Mouse (Mus musculus): Measurements from ENCODE around the gene Dst. TPM values are rescaled to one million over a fixed set of nuclear protein-coding genes. Genes with fewer than 3 reads are reported as not detected.
"Not testable (repeated sequence)": the region's sequence is repeated elsewhere in the genome, so short reads cannot be mapped to it uniquely, and the experiment has no call there.

Dst gene
- polyA plus RNA-seq, 1 experiment from 2014 or later: 24.4 TPM

DNA sequence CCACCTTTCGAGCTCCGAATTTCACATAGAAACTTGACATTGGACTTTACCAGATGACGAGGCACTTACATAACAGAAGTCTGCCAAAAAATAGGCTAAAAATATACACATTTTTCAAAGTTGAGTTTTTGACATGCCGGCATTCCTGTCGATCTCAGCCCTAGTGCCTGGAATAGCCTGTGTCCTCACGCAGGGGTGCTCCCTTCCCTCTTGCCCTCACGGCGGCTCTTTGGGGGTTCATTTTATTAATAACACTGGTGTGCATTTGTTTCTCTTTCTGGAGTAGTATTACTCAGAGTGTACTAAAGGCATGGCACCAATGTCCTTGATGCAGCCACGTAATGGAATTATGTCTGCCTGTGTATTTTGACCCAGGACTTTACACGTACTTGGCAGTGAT, 146.9 kb downstream of the Dst start:
- Histone ChIP-seq H3K4me1 (no peaks in the 10 kb centered on the region; the same call in 1 of the 2 replicates), H3K36me3 (no peaks in the 10 kb centered on the region), H3K27me3 (no peaks in the 10 kb centered on the region), H3K4me3 (no peak overlapping the region), H3K27ac (no peak overlapping the region), H3K9ac (no peak overlapping the region), H3K4me2 (no peak overlapping the region), H3K9me3 (no peaks in the 10 kb centered on the region)
- WGBS: 86% methylated on average over 10 of the region's 10 CpGs
- no peak for ATAC-seq (ENCODE audit: insufficient number of reproducible peaks, low FRiP score, low TSS enrichment, low read depth)

DNA sequence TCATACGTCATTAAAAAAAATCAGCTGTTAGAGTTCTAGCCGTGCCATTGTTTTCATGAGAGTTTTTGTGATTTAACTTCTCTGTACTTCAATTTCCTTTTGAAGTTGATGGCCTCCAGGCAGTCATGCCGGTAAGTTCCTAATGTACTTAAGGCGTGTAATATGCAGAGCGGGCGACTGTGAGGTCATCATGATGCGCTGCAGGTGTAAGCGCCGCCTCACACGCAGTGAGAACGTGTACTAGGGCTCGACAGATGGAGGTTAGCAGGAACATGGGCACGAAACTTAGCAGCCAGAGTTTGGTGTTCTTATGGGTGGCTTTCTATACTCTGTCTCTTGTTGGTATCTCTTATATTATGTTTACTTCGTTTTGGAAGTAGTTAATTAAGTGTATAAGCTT, 148.6 kb downstream of the Dst start:
- Histone ChIP-seq H3K36me3 (no peaks in the 10 kb centered on the region), H3K4me2 (no peak overlapping the region), H3K9me3 (no peaks in the 10 kb centered on the region), H3K4me1 (peaks cover 10% of the 10 kb centered on the region), H3K9ac (no peak overlapping the region), H3K4me3 (no peak overlapping the region), H3K27ac (no peak overlapping the region), H3K27me3 (no peaks in the 10 kb centered on the region)
- ATAC-seq (ENCODE audit: insufficient number of reproducible peaks, low FRiP score, low TSS enrichment, low read depth): no peak
- 83% methylated on average over 14 of the region's 14 CpGs for WGBS

DNA sequence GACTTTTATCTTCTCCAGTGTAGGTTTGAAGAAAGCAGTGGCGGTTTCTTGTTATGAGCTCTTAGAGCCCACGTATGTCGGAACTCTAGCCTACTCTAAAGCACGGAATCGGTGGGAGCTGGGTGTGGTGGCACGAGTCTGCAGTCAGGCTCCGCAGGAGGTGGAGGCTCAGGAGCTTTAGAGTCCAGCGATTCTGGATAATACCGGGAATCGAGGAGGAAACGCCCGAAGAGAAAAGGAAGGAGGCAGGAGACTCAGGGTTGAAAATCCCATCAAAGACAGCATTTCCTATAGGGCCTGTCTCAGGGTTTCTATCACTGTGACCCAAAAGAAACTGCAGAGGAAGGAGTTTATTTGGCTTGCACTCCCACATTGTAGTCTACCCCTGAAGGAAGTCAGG, 151.2 kb downstream of the Dst start:
- Histone ChIP-seq H3K4me3 (no peak overlapping the region), H3K36me3 (no peaks in the 10 kb centered on the region)

DNA sequence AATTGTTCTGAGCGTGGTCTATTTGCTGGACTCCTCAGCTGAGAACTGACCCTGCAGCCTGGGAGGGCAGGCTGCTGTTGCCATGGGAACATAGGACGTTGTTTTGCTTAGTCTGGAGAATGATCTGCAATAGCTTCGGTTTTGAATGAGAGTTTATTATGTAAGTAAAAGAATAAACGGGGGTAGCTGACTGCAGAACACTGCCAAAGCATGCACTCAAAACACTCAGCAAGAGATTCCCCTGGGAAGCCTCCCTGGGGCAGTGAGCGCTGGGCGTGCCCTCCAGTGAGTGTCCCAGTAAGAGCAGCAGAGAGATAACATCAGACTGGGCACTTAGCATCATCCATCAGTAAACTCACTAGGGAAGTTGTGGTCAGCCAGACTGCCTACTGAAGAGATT, 152.4 kb downstream of the Dst start:
- no peak overlapping the region for H3K9ac ChIP-seq
- WGBS: 18% methylated on average over 6 of the region's 6 CpGs
- H3K4me3 ChIP-seq: no peak overlapping the region
- no peaks in the 10 kb centered on the region for H3K36me3 ChIP-seq
- H3K4me1 ChIP-seq: peaks cover 10% of the 10 kb centered on the region
- no peak for ATAC-seq (ENCODE audit: insufficient number of reproducible peaks, low FRiP score, low TSS enrichment, low read depth)
- no peaks in the 10 kb centered on the region for H3K27me3 ChIP-seq
- H3K9me3 ChIP-seq: no peaks in the 10 kb centered on the region
- H3K4me2 ChIP-seq: no peak overlapping the region
- no peak overlapping the region for H3K27ac ChIP-seq

More for the DNA sequence above, 151.2 kb downstream of the Dst start:
- no peak for ATAC-seq (ENCODE audit: insufficient number of reproducible peaks, low FRiP score, low TSS enrichment, low read depth)
- WGBS: 89% methylated on average over 12 of the region's 12 CpGs
- no peak overlapping the region for H3K27ac ChIP-seq
- H3K4me1 ChIP-seq: peaks cover 10% of the 10 kb centered on the region
- no peak overlapping the region for H3K9ac ChIP-seq
- no peak overlapping the region for H3K4me2 ChIP-seq
- H3K9me3 ChIP-seq: no peaks in the 10 kb centered on the region
- no peaks in the 10 kb centered on the region for H3K27me3 ChIP-seq

DNA sequence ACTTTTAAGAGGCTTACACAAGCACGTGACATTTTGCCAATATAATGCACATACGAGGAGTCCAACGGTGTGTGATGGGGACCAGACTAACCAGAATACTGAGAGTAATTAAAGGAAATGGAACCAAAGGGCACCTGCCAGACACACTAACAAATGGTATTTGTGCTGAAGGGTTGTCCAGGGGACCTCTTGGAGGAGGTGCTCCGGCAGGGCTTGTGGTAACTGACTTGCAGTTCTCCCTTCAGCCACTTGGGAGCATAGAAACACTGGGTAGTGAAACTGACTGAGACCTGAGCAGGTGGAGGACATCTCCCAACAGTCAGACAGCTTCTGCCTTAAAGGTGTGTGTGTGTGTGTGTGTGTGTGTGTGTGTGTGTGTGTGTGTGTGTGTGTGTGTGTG, 153.1 kb downstream of the Dst start:
- Histone ChIP-seq H3K4me1 (peaks cover 10% of the 10 kb centered on the region), H3K36me3 (no peaks in the 10 kb centered on the region), H3K4me2 (no peak overlapping the region), H3K9ac (no peak overlapping the region), H3K9me3 (no peaks in the 10 kb centered on the region), H3K4me3 (no peak overlapping the region), H3K27me3 (no peaks in the 10 kb centered on the region), H3K27ac (no peak overlapping the region)
- ATAC-seq (ENCODE audit: insufficient number of reproducible peaks, low FRiP score, low TSS enrichment, low read depth): no peak
- WGBS: 19% methylated on average over 4 of the region's 4 CpGs

DNA sequence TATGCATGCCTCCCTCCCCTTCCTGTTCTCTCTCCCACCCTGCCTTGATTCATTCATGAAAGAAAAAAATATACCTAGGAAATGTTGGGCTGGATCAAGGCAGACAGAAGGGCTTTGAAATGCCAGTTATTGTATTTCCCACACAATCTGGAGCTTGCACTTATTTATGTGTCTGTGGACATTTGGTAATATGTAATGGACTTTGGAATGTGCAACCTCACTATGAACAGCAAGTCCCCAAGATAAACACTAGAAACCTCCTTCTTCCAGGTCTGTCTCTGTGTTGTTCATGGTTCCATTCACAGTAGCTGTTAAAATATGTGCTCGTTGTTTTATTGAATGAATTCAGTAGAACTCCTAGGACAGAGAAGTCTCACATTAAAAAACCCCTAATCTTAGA, 153.8 kb downstream of the Dst start:
- H3K27ac ChIP-seq: no peak overlapping the region

DNA sequence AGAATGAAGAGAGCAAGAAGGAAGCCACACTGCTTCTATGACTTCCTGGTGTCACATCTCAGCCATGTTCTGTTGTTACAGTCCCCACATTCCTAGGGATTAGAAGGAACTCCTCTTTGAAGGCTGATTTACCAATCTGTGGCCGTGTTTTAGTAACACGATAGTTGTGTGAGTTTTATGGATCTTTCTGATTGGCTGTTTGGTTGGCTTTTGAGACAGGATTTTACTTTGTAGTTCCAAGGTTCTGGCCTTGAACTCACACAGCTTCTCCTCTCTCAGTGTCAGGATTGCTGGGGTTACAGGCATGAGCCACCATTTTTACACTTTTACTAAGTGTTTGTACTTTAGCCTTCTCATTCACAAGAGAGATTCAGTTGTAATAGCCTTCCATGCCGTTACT, 155.9 kb downstream of the Dst start:
- no peaks in the 10 kb centered on the region for H3K27me3 ChIP-seq
- H3K4me1 ChIP-seq: peaks cover 13% of the 10 kb centered on the region
- no peak overlapping the region for H3K9ac ChIP-seq
- H3K27ac ChIP-seq: no peak overlapping the region
- H3K36me3 ChIP-seq: no peaks in the 10 kb centered on the region
- H3K4me3 ChIP-seq: no peak overlapping the region
- 53% methylated on average over 3 of the region's 3 CpGs for WGBS
- H3K9me3 ChIP-seq: no peaks in the 10 kb centered on the region
- no peak for ATAC-seq (ENCODE audit: insufficient number of reproducible peaks, low FRiP score, low TSS enrichment, low read depth)
- H3K4me2 ChIP-seq: no peak overlapping the region

More for the DNA sequence above, 153.8 kb downstream of the Dst start:
- Histone ChIP-seq H3K27me3 (no peaks in the 10 kb centered on the region), H3K36me3 (no peaks in the 10 kb centered on the region), H3K9me3 (no peaks in the 10 kb centered on the region), H3K9ac (no peak overlapping the region), H3K4me1 (peaks cover 10% of the 10 kb centered on the region), H3K4me3 (no peak overlapping the region), H3K4me2 (no peak overlapping the region)
- no peak for ATAC-seq (ENCODE audit: insufficient number of reproducible peaks, low FRiP score, low TSS enrichment, low read depth)
- 76% methylated on average over 1 of the region's 1 CpGs for WGBS

DNA sequence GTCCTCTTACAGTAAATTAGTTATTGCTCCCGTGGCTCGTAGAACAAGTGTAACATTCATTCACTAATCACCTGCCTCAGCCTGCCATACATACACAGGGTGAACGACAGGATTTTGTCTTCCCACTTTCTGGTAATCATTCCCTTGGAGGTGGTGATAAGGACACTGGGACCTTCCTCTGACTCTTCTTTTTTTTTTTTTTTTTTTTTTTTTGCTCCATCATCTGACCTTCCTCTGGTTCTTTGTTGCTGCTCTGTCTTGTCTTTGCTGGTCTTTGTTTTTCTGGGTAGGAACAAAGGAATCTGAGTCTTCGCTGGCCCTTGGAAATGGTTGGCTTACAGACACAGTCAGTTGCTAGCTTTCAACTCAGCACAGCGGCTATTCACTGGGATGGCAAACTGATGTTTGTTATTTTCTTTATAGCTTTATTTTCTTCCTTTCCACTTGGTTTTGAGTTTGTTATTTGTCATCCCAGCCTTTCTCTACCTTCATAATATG, 157.6 kb downstream of the Dst start:
- H3K4me2 ChIP-seq: no peak overlapping the region
- 86% methylated on average over 5 of the region's 5 CpGs for WGBS
- ATAC-seq (ENCODE audit: insufficient number of reproducible peaks, low FRiP score, low TSS enrichment, low read depth): no peak
- H3K27ac ChIP-seq: no peak overlapping the region
- H3K4me3 ChIP-seq: no peak overlapping the region
- no peaks in the 10 kb centered on the region for H3K36me3 ChIP-seq
- no peaks in the 10 kb centered on the region for H3K9me3 ChIP-seq
- H3K27me3 ChIP-seq: no peaks in the 10 kb centered on the region
- no peak overlapping the region for H3K9ac ChIP-seq
- peaks cover 12% of the 10 kb centered on the region for H3K4me1 ChIP-seq

DNA sequence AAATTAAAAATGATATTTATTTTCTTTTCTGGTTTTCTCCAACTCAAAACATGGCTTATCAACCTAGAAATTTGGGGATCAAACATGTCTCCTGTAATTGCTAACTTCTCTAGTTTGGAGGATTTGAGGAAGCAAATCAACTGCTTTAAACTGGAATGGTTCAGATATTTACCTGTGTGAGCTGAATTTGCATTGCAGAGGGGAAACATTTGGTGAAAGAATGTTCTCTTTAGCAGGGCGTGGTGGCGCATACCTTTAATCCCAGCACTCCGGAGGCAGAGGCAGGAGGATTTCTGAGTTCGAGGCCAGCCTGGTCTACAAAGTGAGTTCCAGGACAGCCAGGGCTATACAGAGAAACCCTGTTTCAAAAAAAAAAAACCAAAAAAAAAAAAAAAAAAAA, 158.4 kb downstream of the Dst start:
- not testable (repeated sequence) for ATAC-seq (ENCODE audit: insufficient number of reproducible peaks, low FRiP score, low TSS enrichment, low read depth)
- 91% methylated on average over 4 of the region's 4 CpGs for WGBS

DNA sequence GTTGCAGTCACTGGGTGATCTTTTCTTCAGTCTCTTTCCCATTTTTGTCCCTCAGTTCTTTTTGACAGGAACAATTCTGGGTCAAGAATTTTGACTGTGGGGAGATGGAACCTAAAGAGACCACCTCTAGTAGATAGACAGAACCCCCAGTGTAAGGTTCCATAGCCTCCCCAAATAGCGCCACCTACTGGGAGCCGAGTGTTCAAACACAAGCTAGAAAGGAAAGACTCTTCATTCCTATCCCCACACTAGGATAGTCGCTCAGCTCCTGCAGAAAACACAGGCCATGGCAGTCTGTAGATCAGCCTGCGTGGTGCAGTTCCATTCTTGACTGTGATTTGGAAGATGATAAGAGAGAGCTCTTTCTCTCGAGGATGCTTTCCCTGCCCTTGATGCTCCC, 160.3 kb downstream of the Dst start:
- H3K9me3 ChIP-seq: no peaks in the 10 kb centered on the region
- H3K4me1 ChIP-seq: peaks cover 12% of the 10 kb centered on the region; the same call in 1 of the 2 replicates
- H3K27me3 ChIP-seq: no peaks in the 10 kb centered on the region
- H3K27ac ChIP-seq: no peak overlapping the region
- no peak for ATAC-seq (ENCODE audit: insufficient number of reproducible peaks, low FRiP score, low TSS enrichment, low read depth)
- no peak overlapping the region for H3K4me2 ChIP-seq
- H3K4me3 ChIP-seq: no peak overlapping the region
- no peak overlapping the region for H3K9ac ChIP-seq
- 55% methylated on average over 5 of the region's 5 CpGs for WGBS
- H3K36me3 ChIP-seq: no peaks in the 10 kb centered on the region

More for the DNA sequence above, 158.4 kb downstream of the Dst start:
- not testable (repeated sequence) for H3K4me2 ChIP-seq, H3K36me3 ChIP-seq, H3K27me3 ChIP-seq, H3K4me3 ChIP-seq, H3K9ac ChIP-seq, H3K9me3 ChIP-seq, H3K4me1 ChIP-seq, H3K27ac ChIP-seq

DNA sequence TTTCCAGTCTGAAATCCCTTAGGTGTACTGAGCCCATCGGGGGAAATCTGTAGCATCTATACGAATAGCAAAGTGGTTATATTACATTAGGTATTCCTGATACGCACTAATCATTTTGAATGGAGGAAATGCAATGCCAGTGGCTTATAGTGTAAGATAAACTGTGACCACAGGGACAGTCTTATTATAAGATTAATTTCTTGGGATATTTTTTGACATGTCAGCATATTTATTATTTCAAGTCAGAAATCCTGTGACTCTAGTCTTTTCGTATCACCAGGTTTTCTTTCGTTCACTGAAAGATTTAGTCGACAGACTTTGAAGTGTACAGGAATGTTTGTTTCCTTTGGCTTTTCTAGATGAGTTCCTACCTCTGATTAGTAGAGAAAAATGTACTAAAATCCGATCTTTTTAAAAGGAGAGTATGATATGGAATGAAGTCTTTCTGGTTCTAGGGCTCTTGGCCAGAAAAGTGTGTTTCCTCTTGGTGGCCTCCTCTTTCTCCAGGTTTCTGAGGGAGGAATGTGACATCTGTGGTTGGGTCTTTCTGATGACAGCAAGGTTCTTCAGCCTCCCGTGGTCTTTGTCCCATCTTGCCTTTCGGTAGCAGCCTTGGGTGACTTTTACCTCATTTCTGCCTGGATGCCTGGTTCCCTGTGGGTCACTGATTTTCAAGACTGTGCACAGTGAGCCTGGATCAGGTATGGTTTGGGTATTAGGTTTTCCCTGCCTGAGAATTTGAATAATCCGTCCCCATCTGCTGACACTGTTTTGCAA, 161.7 kb downstream of the Dst start:
- Histone ChIP-seq H3K9me3 (no peaks in the 10 kb centered on the region), H3K27me3 (no peaks in the 10 kb centered on the region), H3K4me1 (peaks cover 25% of the 10 kb centered on the region), H3K27ac (no peak overlapping the region), H3K4me2 (no peak overlapping the region), H3K9ac (no peak overlapping the region), H3K4me3 (no peak overlapping the region), H3K36me3 (no peaks in the 10 kb centered on the region)
- 81% methylated on average over 10 of the region's 10 CpGs for WGBS
- no peak for ATAC-seq (ENCODE audit: insufficient number of reproducible peaks, low FRiP score, low TSS enrichment, low read depth)

DNA sequence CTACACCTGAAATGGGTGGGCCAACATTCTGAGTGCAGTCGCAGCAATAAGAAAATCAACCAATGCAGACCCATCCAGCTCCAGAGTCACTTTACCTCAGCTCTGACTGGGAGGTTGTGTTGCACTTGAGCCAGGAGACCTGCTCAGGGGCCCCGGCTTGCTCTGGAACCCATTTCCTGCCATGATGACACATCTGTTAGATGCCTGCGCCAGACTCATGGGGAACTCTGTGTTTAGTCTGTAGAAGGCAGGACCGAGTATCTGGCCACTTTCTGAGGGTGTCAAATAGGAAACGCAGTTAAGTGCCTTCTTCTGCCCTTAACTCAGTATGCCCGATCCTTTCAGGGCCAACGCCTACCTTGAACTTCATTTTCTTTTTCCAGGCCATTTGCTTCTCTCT, 162.4 kb downstream of the Dst start:
- Histone ChIP-seq H3K36me3 (no peaks in the 10 kb centered on the region), H3K27me3 (no peaks in the 10 kb centered on the region), H3K9ac (no peak overlapping the region), H3K4me1 (peaks cover 28% of the 10 kb centered on the region), H3K4me3 (no peak overlapping the region), H3K9me3 (no peaks in the 10 kb centered on the region), H3K4me2 (no peak overlapping the region), H3K27ac (no peak overlapping the region)
- ATAC-seq (ENCODE audit: insufficient number of reproducible peaks, low FRiP score, low TSS enrichment, low read depth): no peak
- 73% methylated on average over 7 of the region's 7 CpGs for WGBS
